Mouse (Mus musculus): ENCODE data around the gene Rnf17. TPM values are rescaled to one million over a fixed set of nuclear protein-coding genes. Genes with fewer than 3 reads are reported as not detected.

Rnf17 gene
- polyA plus RNA-seq, 1 experiment from 2014 or later: 1.3 TPM

DNA sequence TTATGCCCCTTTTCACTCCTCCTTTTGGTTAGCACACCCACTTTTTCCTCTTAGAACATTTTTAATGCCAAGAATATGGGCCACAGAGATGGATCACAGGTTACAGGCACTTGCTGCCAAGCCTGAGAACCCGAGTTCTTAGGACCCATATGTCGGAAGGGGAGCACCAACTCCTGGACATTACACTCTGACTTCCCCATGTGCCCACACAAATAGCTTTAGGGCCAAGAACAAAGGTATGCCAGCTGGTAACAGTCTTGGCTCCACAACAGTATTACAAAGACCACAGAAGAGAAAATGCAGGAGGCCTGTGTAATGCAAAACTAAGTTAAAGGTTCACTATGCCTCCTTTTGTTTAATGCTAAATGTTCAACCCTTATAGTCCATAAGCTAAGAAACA lies 128.4 kb downstream of the Rnf17 start:
- Histone ChIP-seq H3K27ac (no peak overlapping the region), H3K4me3 (replicated peaks; ENCODE audit: low read depth, low read length) (no peak overlapping the region), H3K36me3 (ENCODE audit: insufficient read depth, low read length) (0 out of 2 replicates have a peak, but pooled peaks cover 8% of the 10 kb centered on the region), H3K4me1 (replicated peaks; ENCODE audit: insufficient read depth, low read length) (no peaks in the 10 kb centered on the region), H3K4me2 (ENCODE audit: low read length) (no peak overlapping the region), H3K9me3 (replicated peaks; ENCODE audit: low read length) (no peaks in the 10 kb centered on the region), H3K27me3 (ENCODE audit: insufficient read depth, low read length) (no peaks in the 10 kb centered on the region), H3K9ac (ENCODE audit: low read depth, low read length) (no peak overlapping the region)
- 84% methylated on average over 2 of the region's 2 CpGs for WGBS
- TF ChIP-seq CTCF (IDR thresholded peaks at IDR 0.05; ENCODE audit: low read depth): no peak
- no peak for ATAC-seq (replicated peaks; ENCODE audit: low FRiP score, low read depth)
- DNase-seq (ENCODE audit: low spot score): no peak

DNA sequence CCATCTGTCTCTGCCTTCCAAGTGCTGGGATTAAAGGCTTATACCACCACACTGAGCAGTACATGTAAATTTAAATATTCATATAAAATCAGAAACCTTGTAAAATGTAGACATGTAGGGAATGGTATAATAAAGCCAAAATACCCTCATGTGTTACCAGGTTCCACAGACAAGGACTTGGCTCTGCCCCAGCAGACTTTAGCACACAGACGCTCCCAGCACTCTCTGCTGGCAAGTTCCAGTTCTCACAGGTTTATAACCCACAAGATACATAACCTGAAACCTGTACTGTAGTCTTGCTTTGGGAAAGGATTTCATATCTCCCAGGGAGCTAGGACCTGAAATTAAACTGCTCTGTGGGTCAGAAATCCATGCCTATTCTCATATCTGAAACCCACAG lies 142.6 kb downstream of the Rnf17 start:
- DNase-seq (ENCODE audit: low spot score): no peak
- no peak for TF ChIP-seq CTCF (IDR thresholded peaks at IDR 0.05; ENCODE audit: low read depth)
- no peak overlapping the region for H3K4me2 ChIP-seq (ENCODE audit: low read length)
- 65% methylated on average over 1 of the region's 1 CpGs for WGBS
- H3K27ac ChIP-seq: no peak overlapping the region
- H3K9me3 ChIP-seq (replicated peaks; ENCODE audit: low read length): no peaks in the 10 kb centered on the region
- 0 out of 2 replicates have a peak, but pooled peaks cover 4% of the 10 kb centered on the region for H3K36me3 ChIP-seq (ENCODE audit: insufficient read depth, low read length)
- no peak for ATAC-seq (replicated peaks; ENCODE audit: low FRiP score, low read depth)
- no peak overlapping the region for H3K9ac ChIP-seq (ENCODE audit: low read depth, low read length)
- no peaks in the 10 kb centered on the region for H3K27me3 ChIP-seq (ENCODE audit: insufficient read depth, low read length)
- H3K4me3 ChIP-seq (replicated peaks; ENCODE audit: low read depth, low read length): no peak overlapping the region
- no peaks in the 10 kb centered on the region for H3K4me1 ChIP-seq (replicated peaks; ENCODE audit: insufficient read depth, low read length)

GRCm38 (mm10) chr14:56545491-56545890 lies 143.1 kb downstream of the Rnf17 start:
- 85% methylated on average over 4 of the region's 4 CpGs for WGBS

GRCm38 (mm10) chr14:56550960-56551359 lies 148.6 kb downstream of the Rnf17 start:
- WGBS: 90% methylated on average over 4 of the region's 4 CpGs

More at GRCm38 (mm10) chr14:56545491-56545890, 143.1 kb downstream of the Rnf17 start:
- H3K27ac ChIP-seq: no peak overlapping the region
- ATAC-seq (replicated peaks; ENCODE audit: low FRiP score, low read depth): no peak
- H3K4me1 ChIP-seq (replicated peaks; ENCODE audit: insufficient read depth, low read length): no peaks in the 10 kb centered on the region
- no peak for TF ChIP-seq CTCF (IDR thresholded peaks at IDR 0.05; ENCODE audit: low read depth)
- no peak overlapping the region for H3K4me3 ChIP-seq (replicated peaks; ENCODE audit: low read depth, low read length)
- H3K9ac ChIP-seq (ENCODE audit: low read depth, low read length): no peak overlapping the region
- no peak overlapping the region for H3K4me2 ChIP-seq (ENCODE audit: low read length)
- H3K9me3 ChIP-seq (replicated peaks; ENCODE audit: low read length): no peaks in the 10 kb centered on the region
- no peak for DNase-seq (ENCODE audit: low spot score)
- H3K36me3 ChIP-seq (ENCODE audit: insufficient read depth, low read length): 0 out of 2 replicates have a peak, but pooled peaks cover 4% of the 10 kb centered on the region
- no peaks in the 10 kb centered on the region for H3K27me3 ChIP-seq (ENCODE audit: insufficient read depth, low read length)

GRCm38 (mm10) chr14:56552924-56553323 lies 150.5 kb downstream of the Rnf17 start:
- H3K27ac ChIP-seq: no peak overlapping the region

More at GRCm38 (mm10) chr14:56550960-56551359, 148.6 kb downstream of the Rnf17 start:
- Histone ChIP-seq H3K9ac (ENCODE audit: low read depth, low read length) (no peak overlapping the region), H3K27me3 (ENCODE audit: insufficient read depth, low read length) (no peaks in the 10 kb centered on the region), H3K27ac (no peak overlapping the region), H3K4me1 (replicated peaks; ENCODE audit: insufficient read depth, low read length) (no peaks in the 10 kb centered on the region), H3K9me3 (replicated peaks; ENCODE audit: low read length) (no peaks in the 10 kb centered on the region), H3K36me3 (ENCODE audit: insufficient read depth, low read length) (0 out of 2 replicates have a peak, but pooled peaks cover 17% of the 10 kb centered on the region), H3K4me2 (ENCODE audit: low read length) (no peak overlapping the region), H3K4me3 (replicated peaks; ENCODE audit: low read depth, low read length) (no peak overlapping the region)
- TF ChIP-seq CTCF (IDR thresholded peaks at IDR 0.05; ENCODE audit: low read depth): no peak
- DNase-seq (ENCODE audit: low spot score) (no peak), ATAC-seq (replicated peaks; ENCODE audit: low FRiP score, low read depth) (no peak)

GRCm38 (mm10) chr14:56553331-56553730 lies 150.9 kb downstream of the Rnf17 start:
- Histone ChIP-seq H3K4me3 (replicated peaks; ENCODE audit: low read depth, low read length) (no peak overlapping the region), H3K4me1 (replicated peaks; ENCODE audit: insufficient read depth, low read length) (no peaks in the 10 kb centered on the region), H3K9ac (ENCODE audit: low read depth, low read length) (no peak overlapping the region), H3K9me3 (replicated peaks; ENCODE audit: low read length) (no peaks in the 10 kb centered on the region), H3K36me3 (ENCODE audit: insufficient read depth, low read length) (0 out of 2 replicates have a peak, but pooled peaks cover 17% of the 10 kb centered on the region), H3K27me3 (ENCODE audit: insufficient read depth, low read length) (no peaks in the 10 kb centered on the region), H3K27ac (no peak overlapping the region), H3K4me2 (ENCODE audit: low read length) (no peak overlapping the region)
- 94% methylated on average over 7 of the region's 7 CpGs for WGBS
- TF ChIP-seq CTCF (IDR thresholded peaks at IDR 0.05; ENCODE audit: low read depth): no peak
- DNase-seq (ENCODE audit: low spot score) (no peak), ATAC-seq (replicated peaks; ENCODE audit: low FRiP score, low read depth) (no peak)

More at GRCm38 (mm10) chr14:56552924-56553323, 150.5 kb downstream of the Rnf17 start:
- H3K9ac ChIP-seq (ENCODE audit: low read depth, low read length): no peak overlapping the region
- no peaks in the 10 kb centered on the region for H3K27me3 ChIP-seq (ENCODE audit: insufficient read depth, low read length)
- H3K36me3 ChIP-seq (ENCODE audit: insufficient read depth, low read length): 0 out of 2 replicates have a peak, but pooled peaks cover 17% of the 10 kb centered on the region
- WGBS: 91% methylated on average over 6 of the region's 6 CpGs
- H3K9me3 ChIP-seq (replicated peaks; ENCODE audit: low read length): no peaks in the 10 kb centered on the region
- no peak for TF ChIP-seq CTCF (IDR thresholded peaks at IDR 0.05; ENCODE audit: low read depth)
- H3K4me1 ChIP-seq (replicated peaks; ENCODE audit: insufficient read depth, low read length): no peaks in the 10 kb centered on the region
- H3K4me3 ChIP-seq (replicated peaks; ENCODE audit: low read depth, low read length): no peak overlapping the region
- DNase-seq (ENCODE audit: low spot score) (no peak), ATAC-seq (replicated peaks; ENCODE audit: low FRiP score, low read depth) (no peak)
- H3K4me2 ChIP-seq (ENCODE audit: low read length): no peak overlapping the region

- H3K36me3 ChIP-seq (ENCODE audit: insufficient read depth, low read length): 0 out of 2 replicates have a peak, but pooled peaks cover 13% of the 10 kb centered on the region
- no peak overlapping the region for H3K9ac ChIP-seq (ENCODE audit: low read depth, low read length)
- H3K27me3 ChIP-seq (ENCODE audit: insufficient read depth, low read length): no peaks in the 10 kb centered on the region
- 90% methylated on average over 2 of the region's 2 CpGs for WGBS
- H3K4me1 ChIP-seq (replicated peaks; ENCODE audit: insufficient read depth, low read length): no peaks in the 10 kb centered on the region
- DNase-seq (ENCODE audit: low spot score) (no peak), ATAC-seq (replicated peaks; ENCODE audit: low FRiP score, low read depth) (no peak)
- no peaks in the 10 kb centered on the region for H3K9me3 ChIP-seq (replicated peaks; ENCODE audit: low read length)
- no peak overlapping the region for H3K27ac ChIP-seq
- no peak overlapping the region for H3K4me3 ChIP-seq (replicated peaks; ENCODE audit: low read depth, low read length)
- no peak for TF ChIP-seq CTCF (IDR thresholded peaks at IDR 0.05; ENCODE audit: low read depth)
- no peak overlapping the region for H3K4me2 ChIP-seq (ENCODE audit: low read length)
Observed at GRCm38 (mm10) chr14:56554716-56555115, 152.3 kb downstream of the Rnf17 start.
